Mouse (Mus musculus) ES-Bruce4 (cell line): ENCODE data around the gene Cckbr. TPM values are rescaled to one million over a fixed set of nuclear protein-coding genes. Genes with fewer than 3 reads are reported as not detected.

Experiments
- H3K27ac ChIP-seq: 2 replicates; pipeline ENCODE4 v1.5.1; 2012; ENCODE audit warnings: low read length, inconsistent platforms; ENCODE audit not compliant: insufficient read depth
- H3K27me3 ChIP-seq: 2 replicates; pipeline ENCODE4 v1.6.1; 2012; ENCODE audit warnings: mild to moderate bottlenecking, low read length, inconsistent platforms; ENCODE audit not compliant: control insufficient read depth, poor library complexity, insufficient read depth, severe bottlenecking
- H3K36me3 ChIP-seq: 2 replicates; pipeline ENCODE4 v1.6.1; 2012; ENCODE audit warnings: inconsistent platforms, mild to moderate bottlenecking, low read length, moderate library complexity; ENCODE audit not compliant: control insufficient read depth, poor library complexity, insufficient read depth, severe bottlenecking
- H3K4me1 ChIP-seq: one replicate; pipeline ENCODE4 v1.8.1; 2011; ENCODE audit warnings: low read length; ENCODE audit not compliant: control insufficient read depth, insufficient read depth
- H3K4me3 ChIP-seq: 2 replicates; pipeline ENCODE4 v1.5.1; 2011; ENCODE audit warnings: low read depth, mild to moderate bottlenecking, low read length
- H3K9ac ChIP-seq: 2 replicates; pipeline ENCODE4 v1.6.1; 2012; ENCODE audit warnings: low read depth, mild to moderate bottlenecking, inconsistent platforms; ENCODE audit not compliant: poor library complexity, severe bottlenecking
- H3K9me3 ChIP-seq: replicated peaks from 2 replicates; pipeline ENCODE4 v1.6.1; 2012; ENCODE audit warnings: mild to moderate bottlenecking, low read length, inconsistent platforms; ENCODE audit not compliant: control insufficient read depth, poor library complexity, insufficient read depth, severe bottlenecking
- CTCF ChIP-seq: IDR thresholded peaks from one replicate; pipeline ENCODE4 v1.8.1; 2011; ENCODE audit warnings: low read depth, low read length
- EP300 ChIP-seq: IDR thresholded peaks from 2 replicates; pipeline ENCODE4 v1.6.1; 2011; ENCODE audit warnings: low read depth, low read length; ENCODE audit not compliant: insufficient read depth
- POLR2A ChIP-seq: IDR thresholded peaks from one replicate; pipeline ENCODE4 v1.8.1; 2011; ENCODE audit warnings: low read length; ENCODE audit not compliant: insufficient read depth
- polyA plus RNA-seq: library from polyadenylated mRNA; stranded (reverse); fragments of >200 nt; gene quantifications from 2 replicates; pipeline ENCODE4 v1.2.4, GENCODE M21; 2011; ENCODE audit warnings: low read depth; ENCODE audit not compliant: missing spikeins, insufficient read depth, insufficient read length

Cckbr gene
- polyA plus RNA-seq, 1 experiment = not detected

DNA sequence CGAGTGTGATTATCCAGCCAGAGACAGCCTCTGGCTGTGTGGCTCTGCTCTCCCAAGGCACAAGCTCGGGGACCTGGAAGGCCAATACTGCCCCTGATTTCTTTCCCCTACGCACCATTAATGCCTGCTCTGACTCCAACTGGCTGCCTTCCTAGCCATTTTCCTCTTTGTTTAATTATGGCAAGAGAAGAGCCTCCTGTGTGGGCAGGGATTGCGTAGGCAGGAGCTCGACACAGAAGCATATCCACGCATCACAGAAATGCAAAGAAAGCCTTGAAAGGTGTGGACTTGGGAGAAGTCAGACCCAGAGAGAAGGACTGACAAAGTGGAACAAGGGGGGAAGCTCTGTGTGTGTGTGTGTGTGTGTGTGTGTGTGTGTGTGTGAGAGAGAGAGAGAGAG lies 11.1 kb upstream of the Cckbr start:
- peaks cover 1% of the 10 kb centered on the region for H3K4me1 ChIP-seq
- H3K36me3 ChIP-seq = no peaks in the 10 kb centered on the region
- no peaks in the 10 kb centered on the region for H3K27me3 ChIP-seq
- no peak overlapping the region for H3K9ac ChIP-seq
- TF ChIP-seq CTCF (no peak), EP300 (no peak), POLR2A (no peak)
- H3K27ac ChIP-seq = no peak overlapping the region
- no peak overlapping the region for H3K4me3 ChIP-seq
- no peaks in the 10 kb centered on the region for H3K9me3 ChIP-seq

- no peaks in the 10 kb centered on the region for H3K9me3 ChIP-seq
- H3K4me1 ChIP-seq = peaks cover 1% of the 10 kb centered on the region
- no peak overlapping the region for H3K27ac ChIP-seq
- H3K27me3 ChIP-seq = no peaks in the 10 kb centered on the region
- TF ChIP-seq CTCF (no peak), EP300 (no peak), POLR2A (no peak)
- no peaks in the 10 kb centered on the region for H3K36me3 ChIP-seq
- H3K9ac ChIP-seq = no peak overlapping the region
- no peak overlapping the region for H3K4me3 ChIP-seq
Measured at GRCm38 (mm10) chr7:105416529-105416928, 9.0 kb upstream of the Cckbr start.

- no peaks in the 10 kb centered on the region for H3K27me3 ChIP-seq
- H3K36me3 ChIP-seq = no peaks in the 10 kb centered on the region
- H3K4me1 ChIP-seq = peaks cover 1% of the 10 kb centered on the region
- no peak overlapping the region for H3K9ac ChIP-seq
- no peak for TF ChIP-seq EP300
- TF ChIP-seq CTCF = no peak
- no peak for TF ChIP-seq POLR2A
- H3K4me3 ChIP-seq = no peak overlapping the region
- H3K9me3 ChIP-seq = no peaks in the 10 kb centered on the region
- no peak overlapping the region for H3K27ac ChIP-seq
Measured at GRCm38 (mm10) chr7:105418106-105418505, 7.4 kb upstream of the Cckbr start.

DNA sequence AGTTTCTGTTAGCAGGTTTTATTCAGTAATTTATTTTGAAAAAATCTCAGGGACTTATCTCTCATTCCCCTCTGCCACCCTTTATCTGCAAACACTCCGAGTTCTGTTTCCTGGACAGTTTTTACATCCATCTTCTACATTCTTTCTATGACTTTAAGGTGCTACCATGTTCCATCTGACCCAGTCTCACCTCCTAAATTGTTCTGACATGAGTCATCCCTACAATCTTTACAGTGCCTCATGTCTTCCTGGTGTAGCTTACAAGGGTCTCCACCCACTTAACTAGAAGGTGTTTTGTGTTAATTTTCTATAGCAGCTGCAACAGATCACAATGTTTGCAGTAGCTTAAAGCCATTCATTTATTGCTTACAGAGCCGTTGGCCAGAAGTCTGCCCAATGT lies 4.6 kb upstream of the Cckbr start:
- no peaks in the 10 kb centered on the region for H3K9me3 ChIP-seq
- H3K27ac ChIP-seq = no peak overlapping the region
- no peaks in the 10 kb centered on the region for H3K4me1 ChIP-seq
- TF ChIP-seq CTCF (no peak), EP300 (no peak), POLR2A (no peak)
- no peak overlapping the region for H3K4me3 ChIP-seq
- H3K9ac ChIP-seq = no peak overlapping the region
- no peaks in the 10 kb centered on the region for H3K27me3 ChIP-seq
- no peaks in the 10 kb centered on the region for H3K36me3 ChIP-seq

DNA sequence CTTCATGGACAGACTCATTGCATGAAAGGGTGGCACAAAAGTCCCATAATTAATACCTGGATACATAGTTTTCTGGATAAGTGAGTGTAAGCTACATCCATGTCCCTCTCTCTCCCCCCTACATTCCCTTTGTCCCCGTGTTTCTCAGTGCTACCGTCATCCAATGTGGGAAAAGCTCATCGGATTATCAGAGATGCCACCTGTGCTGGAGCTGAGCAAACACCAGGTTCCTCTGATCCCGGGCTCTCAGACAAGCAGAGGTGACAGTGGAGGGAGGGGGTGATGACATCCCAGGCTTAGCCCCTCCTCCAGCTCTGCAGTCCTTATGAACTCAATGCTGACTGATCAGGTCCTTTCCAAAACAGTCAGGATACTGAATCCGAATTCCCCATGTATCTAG lies 1.2 kb upstream of the Cckbr start:
- no peak overlapping the region for H3K4me3 ChIP-seq

DNA sequence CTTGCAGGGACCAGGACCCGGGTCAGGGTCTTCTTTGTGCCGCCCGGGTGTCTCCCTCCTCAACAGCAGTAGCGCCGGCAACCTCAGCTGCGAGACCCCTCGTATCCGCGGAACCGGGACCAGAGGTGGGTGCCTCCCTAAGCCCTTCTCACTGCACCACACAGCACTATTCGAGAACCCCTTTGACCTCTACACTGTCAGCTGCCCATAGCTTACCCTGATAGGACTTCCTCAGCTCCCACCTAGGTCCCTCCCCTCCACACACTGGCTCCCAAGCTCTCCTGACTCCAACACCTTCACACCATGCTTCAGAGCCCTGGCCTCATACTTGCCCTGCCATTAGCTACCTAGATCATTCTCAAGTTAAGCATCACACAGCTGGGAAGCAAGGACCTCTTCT lies 520 bp downstream of the Cckbr start:
- TF ChIP-seq EP300 (no peak), POLR2A (no peak), CTCF (no peak)
- Histone ChIP-seq H3K9me3 (no peaks in the 10 kb centered on the region), H3K9ac (peak overlapping the region; percentile 45), H3K27ac (no peak overlapping the region), H3K4me1 (no peaks in the 10 kb centered on the region), H3K27me3 (no peaks in the 10 kb centered on the region; the same call in 1 of the 2 replicates), H3K36me3 (no peaks in the 10 kb centered on the region), H3K4me3 (peak overlapping the region; percentile 76)

More for the DNA sequence above, 1.2 kb upstream of the Cckbr start:
- Histone ChIP-seq H3K4me1 (no peaks in the 10 kb centered on the region), H3K9ac (no peak overlapping the region), H3K27ac (no peak overlapping the region), H3K27me3 (no peaks in the 10 kb centered on the region; the same call in 1 of the 2 replicates), H3K9me3 (no peaks in the 10 kb centered on the region), H3K36me3 (no peaks in the 10 kb centered on the region)
- TF ChIP-seq EP300 = no peak
